Mouse (Mus musculus) thymus, adult 2 months (tissue): Measurements from ENCODE around the gene Mc1r. TPM values are rescaled to one million over a fixed set of nuclear protein-coding genes. Genes with fewer than 3 reads are reported as not detected.

Experiments used
- DNase-seq: peaks from one replicate; pipeline ENCODE4 v3.0.0; 2021
- H3K27ac ChIP-seq: fragments of 200-500 bp; 2 replicates; pipeline ENCODE4 v1.5.1; 2012; ENCODE audit warnings: low read length, control low read depth; ENCODE audit not compliant: control insufficient read depth, insufficient read depth
- H3K27me3 ChIP-seq: fragments of 200-500 bp; 2 replicates; pipeline ENCODE4 v1.6.1; 2012; ENCODE audit warnings: mild to moderate bottlenecking, low read length, moderate library complexity, mixed read lengths; ENCODE audit not compliant: control insufficient read depth, insufficient read depth
- H3K36me3 ChIP-seq: fragments of 200-500 bp; 2 replicates; pipeline ENCODE4 v1.6.1; 2012; ENCODE audit warnings: mild to moderate bottlenecking, low read length, moderate library complexity; ENCODE audit not compliant: control insufficient read depth, insufficient read depth
- H3K4me1 ChIP-seq: fragments of 200-500 bp; replicated peaks from 2 replicates; pipeline ENCODE4 v1.6.1; 2012; ENCODE audit warnings: low read length; ENCODE audit not compliant: control insufficient read depth, insufficient read depth
- H3K4me3 ChIP-seq: fragments of 200-500 bp; 2 replicates; pipeline ENCODE4 v1.5.1; 2012; ENCODE audit warnings: mild to moderate bottlenecking, low read length, control low read depth, moderate library complexity; ENCODE audit not compliant: control insufficient read depth, insufficient read depth
- CTCF ChIP-seq: fragments of 200-500 bp; IDR thresholded peaks from 2 replicates; pipeline ENCODE4 v1.5.1; 2012; ENCODE audit warnings: mild to moderate bottlenecking, control low read depth, low read length, moderate library complexity, borderline replicate concordance; ENCODE audit not compliant: control insufficient read depth, poor library complexity, insufficient read depth; ENCODE audit errors: extremely low read depth
- POLR2A ChIP-seq: fragments of 200-500 bp; IDR thresholded peaks from 2 replicates; pipeline ENCODE4 v1.6.1; 2012; ENCODE audit warnings: mild to moderate bottlenecking, low read length, control low read depth, moderate library complexity; ENCODE audit not compliant: control insufficient read depth, poor library complexity, insufficient read depth; ENCODE audit errors: extremely low read depth
- WGBS: fragments of 180-500 bp; shearing (Covaris S2); methylation state at CpG from one replicate; pipeline ENCODE4 v1.1.7; 2018; 5-methylcytosine and 5-hydroxymethylcytosine counted together
- polyA plus RNA-seq: library from polyadenylated mRNA; depleted of rRNA; stranded (reverse); fragments of >200 nt; gene quantifications from 2 replicates; pipeline ENCODE4 v1.2.3, GENCODE M21; 2012; rRNA removed

The Mc1r gene
- polyA plus RNA-seq: 0.34 and 0.46 TPM in 2 replicates

DNA sequence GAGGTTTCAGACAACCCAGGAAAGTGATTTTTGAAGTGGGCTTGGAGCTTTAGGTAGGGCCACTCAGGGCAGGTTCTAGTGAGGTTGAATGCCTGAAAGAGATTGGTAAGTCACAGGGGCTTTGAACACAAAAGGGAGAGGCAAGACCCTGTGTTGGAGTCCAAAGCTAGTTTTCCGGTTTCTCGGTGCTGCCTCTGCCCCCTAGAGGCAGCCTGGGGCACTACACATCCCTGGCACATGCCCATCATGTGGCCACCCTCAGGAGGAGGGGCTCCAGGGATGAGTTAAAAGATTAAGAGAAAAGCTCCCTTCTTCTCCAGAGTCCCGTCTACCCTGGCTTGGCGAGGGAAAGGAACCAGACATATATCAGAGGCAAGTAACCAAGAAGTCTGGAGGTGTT is at the start of gene Mc1r:
TSS of gene Mc1r (plus strand) at position 322 of the 400 bp plus-strand sequence.
- TF ChIP-seq POLR2A: no peak
- peak; percentile 88; the same call in 1 of the 2 replicates for TF ChIP-seq CTCF
- H3K4me1 ChIP-seq: peaks cover 94% of the 10 kb centered on the region
- 4% methylated on average over 4 of the region's 4 CpGs for WGBS
- no peak within 1 kb of the TSS for H3K27ac ChIP-seq
- peaks cover 3% of the 10 kb centered on the region; the same call in 1 of the 2 replicates for H3K27me3 ChIP-seq
- H3K4me3 ChIP-seq: no peak within 1 kb of the TSS
- peak; percentile 81 for DNase-seq
- H3K36me3 ChIP-seq: no peaks in the 10 kb centered on the region

DNA sequence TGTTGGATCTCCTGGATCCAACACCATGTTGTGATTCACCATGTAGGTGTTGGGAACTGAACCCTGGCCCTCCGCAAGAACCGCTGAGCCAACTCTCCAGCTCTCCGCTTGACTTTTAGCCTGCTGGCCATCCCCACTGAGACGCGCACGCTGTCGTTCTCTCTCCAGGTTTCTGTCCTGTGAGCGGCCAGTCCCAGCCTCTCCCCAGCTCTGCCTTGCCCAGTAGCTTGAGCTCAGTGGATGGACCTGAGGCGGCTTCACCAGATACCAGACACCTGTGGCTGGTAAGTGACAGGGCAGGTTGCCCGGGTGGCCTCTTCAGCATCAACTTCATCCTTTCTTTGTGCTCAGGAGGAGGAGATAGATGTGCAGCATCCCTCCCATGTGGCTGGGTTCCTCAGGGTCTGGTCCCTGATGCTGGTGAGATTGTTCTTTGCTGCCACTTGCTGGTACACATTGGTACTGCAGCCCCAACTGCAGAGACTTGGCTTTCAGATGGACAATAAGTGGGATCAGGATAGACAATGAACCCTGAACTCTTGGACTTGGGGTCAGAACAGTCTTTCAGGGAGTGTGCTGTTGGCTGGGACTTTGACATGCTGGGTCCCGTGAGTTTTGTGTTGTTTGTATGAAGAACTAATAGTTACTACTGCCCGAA is 45.7 kb upstream of the Mc1r start:
- Histone ChIP-seq H3K4me3 (no peak overlapping the region), H3K27me3 (no peaks in the 10 kb centered on the region), H3K36me3 (no peaks in the 10 kb centered on the region), H3K4me1 (no peaks in the 10 kb centered on the region), H3K27ac (no peak overlapping the region)
- no peak for TF ChIP-seq POLR2A
- no peak for TF ChIP-seq CTCF
- WGBS: 66% methylated on average over 12 of the region's 12 CpGs
- peak; percentile 77 for DNase-seq

DNA sequence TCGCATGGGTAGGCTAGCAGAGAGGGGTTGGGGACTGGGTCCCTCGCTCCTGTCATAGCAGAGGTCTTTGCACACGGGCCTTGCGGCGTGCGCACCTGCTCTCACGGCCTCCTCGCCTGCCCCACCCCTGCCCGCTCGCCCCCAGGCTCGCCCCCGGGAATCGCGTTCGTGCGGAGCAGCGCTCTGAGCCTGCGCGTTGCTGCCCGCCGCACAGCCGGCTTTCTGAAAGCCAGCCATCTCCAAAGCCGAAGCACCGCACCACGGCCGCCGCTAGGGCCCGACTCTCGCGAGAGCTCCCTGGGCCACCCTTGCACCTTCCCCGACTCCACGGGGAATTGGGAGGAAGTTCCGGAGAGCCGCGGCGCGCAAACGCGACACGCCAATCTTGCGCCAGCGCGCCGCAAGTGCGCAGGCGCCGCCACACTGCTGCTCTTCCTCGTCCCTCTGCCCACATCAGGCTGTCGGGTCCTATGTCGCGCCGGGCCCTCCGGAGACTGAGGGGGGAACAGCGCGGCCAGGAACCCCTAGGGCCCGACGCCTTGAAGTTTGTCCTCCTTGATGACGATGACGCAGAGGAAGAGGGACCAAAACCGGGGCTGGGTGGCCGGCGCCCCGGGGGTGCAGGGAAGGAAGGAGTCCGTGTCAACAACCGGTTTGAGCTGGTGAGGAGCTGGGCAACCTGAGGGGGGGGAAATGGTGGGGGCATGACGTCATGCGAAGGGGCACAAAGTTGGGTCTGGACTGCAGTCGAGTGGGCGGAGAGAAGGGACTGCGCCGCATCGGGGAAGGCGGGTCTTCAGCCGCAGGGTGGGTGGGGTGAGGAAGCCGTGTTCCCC is 33.3 kb upstream of the Mc1r start, which contains the start of gene Tcf25:
TSS of gene Tcf25 (plus strand) at position 351 of the 836 bp plus-strand sequence.
- Histone ChIP-seq H3K27me3 (no peaks in the 10 kb centered on the region), H3K4me1 (peaks cover 8% of the 10 kb centered on the region; the same call in 1 of the 2 replicates), H3K4me3 (peak within 1 kb of the TSS; percentile 68), H3K36me3 (no peaks in the 10 kb centered on the region), H3K27ac (peak within 1 kb of the TSS; percentile 62)
- under 1% methylated on average over 75 of the region's 75 CpGs for WGBS
- peak; percentile 83 for TF ChIP-seq CTCF
- TF ChIP-seq POLR2A: peak; percentile 82
- DNase-seq: peak; percentile 94

DNA sequence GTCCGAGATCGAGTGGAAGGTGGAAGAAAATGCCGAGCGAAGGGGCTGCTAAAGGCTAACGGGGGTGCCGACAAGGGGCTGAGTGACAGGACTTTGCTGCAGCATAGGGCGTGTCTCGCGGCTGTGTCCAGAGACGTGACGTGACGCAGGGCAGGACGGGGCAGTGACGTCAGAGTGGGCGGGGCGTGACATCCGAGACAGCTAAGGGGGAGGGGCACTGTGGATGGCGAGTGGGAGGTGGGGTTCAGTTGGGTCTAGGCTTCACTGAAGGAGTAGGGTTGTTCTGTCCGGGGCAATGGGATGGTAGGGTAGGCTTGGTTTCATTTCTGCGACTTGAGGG is 32.7 kb upstream of the Mc1r start:
- under 1% methylated on average over 20 of the region's 20 CpGs for WGBS
- TF ChIP-seq POLR2A (no peak), CTCF (no peak)
- Histone ChIP-seq H3K36me3 (no peaks in the 10 kb centered on the region), H3K27me3 (no peaks in the 10 kb centered on the region), H3K4me1 (peaks cover 8% of the 10 kb centered on the region; the same call in 1 of the 2 replicates), H3K4me3 (peak overlapping the region; percentile 68), H3K27ac (peak overlapping the region; percentile 45)
- peak; percentile 94 for DNase-seq

- H3K4me1 ChIP-seq: peaks cover 8% of the 10 kb centered on the region; the same call in 1 of the 2 replicates
- 89% methylated on average over 10 of the region's 10 CpGs for WGBS
- TF ChIP-seq POLR2A (no peak), CTCF (no peak)
Observed at GRCm38 (mm10) chr8:123375701-123376100, 31.2 kb upstream of the Mc1r start.

GRCm38 (mm10) chr8:123376106-123376505 is 30.8 kb upstream of the Mc1r start:
- no peaks in the 10 kb centered on the region for H3K27me3 ChIP-seq
- DNase-seq: no peak
- H3K36me3 ChIP-seq: no peaks in the 10 kb centered on the region
- WGBS: 83% methylated on average over 8 of the region's 8 CpGs
- no peak overlapping the region for H3K27ac ChIP-seq
- TF ChIP-seq CTCF (no peak), POLR2A (no peak)
- peaks cover 8% of the 10 kb centered on the region; the same call in 1 of the 2 replicates for H3K4me1 ChIP-seq
- no peak overlapping the region for H3K4me3 ChIP-seq

More at GRCm38 (mm10) chr8:123375701-123376100, 31.2 kb upstream of the Mc1r start:
- no peak overlapping the region for H3K27ac ChIP-seq
- no peak for DNase-seq
- H3K27me3 ChIP-seq: no peaks in the 10 kb centered on the region
- no peak overlapping the region for H3K4me3 ChIP-seq
- no peaks in the 10 kb centered on the region for H3K36me3 ChIP-seq
